Mouse (Mus musculus) cortical plate, adult 2 months (tissue): ENCODE results near the gene Nrxn1.

Experiments
- CTCF ChIP-seq: fragments of 200-500 bp; IDR thresholded peaks from 2 replicates; pipeline ENCODE4 v1.5.1; 2011; ENCODE audit warnings: mild to moderate bottlenecking, control low read depth, low read length; ENCODE audit not compliant: insufficient read depth; ENCODE audit errors: extremely low read depth
- POLR2A ChIP-seq: fragments of 200-500 bp; IDR thresholded peaks from 2 replicates; pipeline ENCODE4 v1.6.1; 2011; ENCODE audit warnings: mild to moderate bottlenecking, low read length, control low read depth; ENCODE audit not compliant: insufficient read depth; ENCODE audit errors: extremely low read depth

GRCm38 (mm10) chr17:90905143-90905542 is 187.7 kb downstream of the Nrxn1 start:
- no peak for TF ChIP-seq CTCF
- TF ChIP-seq POLR2A = no peak
